8 mouse cellular contexts compared by ENCODE assay signal in the genomic region with DNA sequence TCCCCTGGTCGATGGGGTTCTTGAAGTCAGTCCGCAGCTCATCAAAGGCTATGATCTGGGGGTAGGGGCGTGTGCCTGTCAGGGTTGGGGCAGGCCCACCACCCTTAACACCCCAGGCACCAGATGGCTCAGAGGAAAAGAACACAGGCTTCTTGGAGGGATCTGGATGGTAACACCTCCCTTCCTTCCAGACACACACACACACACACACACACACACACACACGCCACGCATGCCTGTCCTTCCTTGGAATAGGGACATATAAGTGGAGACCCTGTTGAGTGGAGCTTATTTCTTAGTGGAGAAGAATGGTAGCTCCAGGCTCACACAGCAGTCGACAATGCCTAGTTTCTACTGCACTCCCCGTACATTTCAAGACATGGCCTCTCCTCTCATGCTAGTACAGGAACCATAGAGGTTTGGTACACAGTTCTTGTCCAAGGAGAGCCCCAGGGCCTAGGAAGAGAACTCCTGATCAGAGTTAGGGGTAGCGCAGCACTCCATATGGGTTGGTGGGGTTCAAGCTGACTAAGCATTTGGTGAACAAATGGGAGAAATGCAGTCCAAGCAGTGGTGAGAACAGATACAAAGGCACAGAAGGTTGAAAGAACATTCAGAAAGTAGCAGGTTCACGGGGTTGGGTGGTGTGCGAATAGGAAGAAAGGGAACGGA. TPM values are rescaled to one million over a fixed set of nuclear protein-coding genes. Genes with fewer than 3 reads are reported as not detected.
DNase-seq lines count a peak whose midpoint lies in the region; ATAC-seq lines count a peak whose summit lies in the region.

No protein-coding gene starts in this region.

- 39% methylated on average over 11 of the region's 11 CpGs for WGBS in kidney, embryonic 15.5 days
- 23% methylated on average over 11 of the region's 11 CpGs for WGBS in forebrain, embryonic 16.5 days
- 40% methylated on average over 11 of the region's 11 CpGs for WGBS in midbrain, embryonic 11.5 days

- peaks cover 59% of the 10 kb centered on the region for H3K4me1 ChIP-seq in kidney, embryonic 15.5 days
- peaks cover 53% of the 10 kb centered on the region for H3K4me1 ChIP-seq in forebrain, embryonic 16.5 days (replicated peaks; ENCODE audit: control insufficient read depth, insufficient read depth, low read length)
- peaks cover 48% of the 10 kb centered on the region for H3K4me1 ChIP-seq in midbrain, embryonic 11.5 days (ENCODE audit: control insufficient read depth, insufficient read depth, low read length)

- H3K9me3 ChIP-seq in kidney, embryonic 15.5 days (replicated peaks): no peaks in the 10 kb centered on the region
- no peaks in the 10 kb centered on the region for H3K9me3 ChIP-seq in forebrain, embryonic 16.5 days (ENCODE audit: control insufficient read depth, low read length)
- H3K9me3 ChIP-seq in midbrain, embryonic 11.5 days (ENCODE audit: control insufficient read depth, low read length): no peaks in the 10 kb centered on the region

- H3K27me3 ChIP-seq in kidney, embryonic 15.5 days: 0 out of 2 replicates have a peak, but pooled peaks cover 2% of the 10 kb centered on the region
- no peaks in the 10 kb centered on the region for H3K27me3 ChIP-seq in forebrain, embryonic 16.5 days (replicated peaks; ENCODE audit: control insufficient read depth, insufficient read depth, low read length)
- H3K27me3 ChIP-seq in midbrain, embryonic 11.5 days (ENCODE audit: control insufficient read depth, insufficient read depth, low read length): no peaks in the 10 kb centered on the region

- peaks cover 40% of the 10 kb centered on the region for H3K36me3 ChIP-seq in kidney, embryonic 15.5 days
- peaks cover 17% of the 10 kb centered on the region for H3K36me3 ChIP-seq in forebrain, embryonic 16.5 days (ENCODE audit: control insufficient read depth, insufficient read depth)
- H3K36me3 ChIP-seq in midbrain, embryonic 11.5 days (ENCODE audit: control insufficient read depth, insufficient read depth, low read length): peaks cover 7% of the 10 kb centered on the region; the same call in 1 of the 2 replicates

- DNase-seq in kidney, adult 8-10 months: no peak
- DNase-seq in brain, adult 2 months (ENCODE audit: low read depth, low spot score): peak; percentile 60
- peak; percentile 90 for DNase-seq in midbrain, embryonic 11.5 days (ENCODE audit: low spot score, missing footprints)
- DNase-seq in frontal cortex, postnatal 14 days (ENCODE audit: low spot score in 2 of 2): no peak
- DNase-seq in thymus, postnatal 36 days: no peak
- DNase-seq in heart, adult 11 months: no peak

- no peak for ATAC-seq in kidney, embryonic 15.5 days (replicated peaks; ENCODE audit: low FRiP score)
- no peak; the same call in 1 of the 2 replicates for ATAC-seq in forebrain, embryonic 16.5 days
- no peak for ATAC-seq in midbrain, embryonic 11.5 days (ENCODE audit: low FRiP score)

- H3K4me3 ChIP-seq in kidney, embryonic 15.5 days (replicated peaks): no peak overlapping the region; the same call in 1 of the 2 replicates
- H3K4me3 ChIP-seq in forebrain, embryonic 16.5 days (replicated peaks; ENCODE audit: low read length): peak overlapping the region; percentile 79
- H3K4me3 ChIP-seq in midbrain, embryonic 11.5 days (ENCODE audit: low read depth, low read length): peak overlapping the region; percentile 12; the same call in 1 of the 2 replicates

- peak overlapping the region; percentile 4; the same call in 1 of the 2 replicates for H3K4me2 ChIP-seq in kidney, embryonic 15.5 days
- H3K4me2 ChIP-seq in forebrain, embryonic 16.5 days (ENCODE audit: low read length): peak overlapping the region; percentile 59
- H3K4me2 ChIP-seq in midbrain, embryonic 11.5 days: peak overlapping the region; percentile 99

- H3K9ac ChIP-seq in kidney, embryonic 15.5 days: no peak overlapping the region
- H3K9ac ChIP-seq in forebrain, embryonic 16.5 days (replicated peaks; ENCODE audit: low read depth, low read length): peak overlapping the region; percentile 52
- H3K9ac ChIP-seq in midbrain, embryonic 11.5 days (ENCODE audit: low read length): no peak overlapping the region

- no peak overlapping the region for H3K27ac ChIP-seq in kidney, embryonic 15.5 days
- H3K27ac ChIP-seq in forebrain, embryonic 16.5 days (ENCODE audit: low read length): peak overlapping the region; percentile 92
- no peak overlapping the region for H3K27ac ChIP-seq in midbrain, embryonic 11.5 days (ENCODE audit: low read depth, low read length)

RNA-seq across cellular contexts. Expression of gene Cnih2, which starts 3.4 kb away (rescaled TPM):
- 13.3 and 15.1 TPM in 2 replicates for polyA plus RNA-seq in kidney, embryonic 15.5 days (2015; fragmentation: Nextera tagmentation; extraction: Ambion mirVana)
- polyA plus RNA-seq in forebrain, embryonic 16.5 days (2015; fragmentation: Nextera tagmentation; extraction: Ambion mirVana): 297 and 347 TPM in 2 replicates
- 106 and 115 TPM in 2 replicates for polyA plus RNA-seq in midbrain, embryonic 11.5 days (2014; fragmentation: Nextera tagmentation; extraction: Ambion mirVana)

RNA-seq across cellular contexts. Expression of gene Yif1a, which starts 6.5 kb away (rescaled TPM):
- 99.8 and 101 TPM in 2 replicates for polyA plus RNA-seq in kidney, embryonic 15.5 days (2015; fragmentation: Nextera tagmentation; extraction: Ambion mirVana)
- polyA plus RNA-seq in forebrain, embryonic 16.5 days (2015; fragmentation: Nextera tagmentation; extraction: Ambion mirVana): 54.0 and 56.0 TPM in 2 replicates
- polyA plus RNA-seq in midbrain, embryonic 11.5 days (2014; fragmentation: Nextera tagmentation; extraction: Ambion mirVana): 70.4 and 80.6 TPM in 2 replicates

RNA-seq across cellular contexts. Expression of gene Tmem151a, which starts 9.6 kb away (rescaled TPM):
- 1.3 and 1.8 TPM in 2 replicates for polyA plus RNA-seq in kidney, embryonic 15.5 days (2015; fragmentation: Nextera tagmentation; extraction: Ambion mirVana)
- polyA plus RNA-seq in forebrain, embryonic 16.5 days (2015; fragmentation: Nextera tagmentation; extraction: Ambion mirVana): 8.0 and 15.8 TPM in 2 replicates
- polyA plus RNA-seq in midbrain, embryonic 11.5 days (2014; fragmentation: Nextera tagmentation; extraction: Ambion mirVana): 1.3 TPM in 2 replicates

RNA-seq across cellular contexts. Expression of gene Rab1b, which starts 12.0 kb away (rescaled TPM):
- polyA plus RNA-seq in kidney, embryonic 15.5 days (2015; fragmentation: Nextera tagmentation; extraction: Ambion mirVana): 268 and 290 TPM in 2 replicates
- 239 and 241 TPM in 2 replicates for polyA plus RNA-seq in forebrain, embryonic 16.5 days (2015; fragmentation: Nextera tagmentation; extraction: Ambion mirVana)
- 214 and 231 TPM in 2 replicates for polyA plus RNA-seq in midbrain, embryonic 11.5 days (2014; fragmentation: Nextera tagmentation; extraction: Ambion mirVana)

RNA-seq across cellular contexts. Expression of gene Klc2, which starts 23.5 kb away (rescaled TPM):
- 27.5 and 27.8 TPM in 2 replicates for polyA plus RNA-seq in kidney, embryonic 15.5 days (2015; fragmentation: Nextera tagmentation; extraction: Ambion mirVana)
- polyA plus RNA-seq in forebrain, embryonic 16.5 days (2015; fragmentation: Nextera tagmentation; extraction: Ambion mirVana): 48.1 and 55.5 TPM in 2 replicates
- 24.4 and 25.0 TPM in 2 replicates for polyA plus RNA-seq in midbrain, embryonic 11.5 days (2014; fragmentation: Nextera tagmentation; extraction: Ambion mirVana)

Comparison
In these comparisons a context has a peak if more than half of its experiments do, and no peak if none do; other contexts are left out.
1. H3K4me2 ChIP-seq: peak in every context shown above with its lines; median percentile 99 in midbrain, embryonic 11.5 days; 59 in forebrain, embryonic 16.5 days; 4 in kidney, embryonic 15.5 days.
2. DNase-seq: peak in brain, adult 2 months (single experiment) and midbrain, embryonic 11.5 days (single experiment); none in kidney, adult 8-10 months (0 of 2), frontal cortex, postnatal 14 days (0 of 2), thymus, postnatal 36 days (0 of 2) and heart, adult 11 months (single experiment).